Mouse (Mus musculus): ENCODE measurements at regions not wholly inside any gene's neighbourhood (a gene's known extent, or its start where the extent isn't known, plus 50 kb on each side); places are given as distances from the start of the nearest gene placed in this dataset.

DNA sequence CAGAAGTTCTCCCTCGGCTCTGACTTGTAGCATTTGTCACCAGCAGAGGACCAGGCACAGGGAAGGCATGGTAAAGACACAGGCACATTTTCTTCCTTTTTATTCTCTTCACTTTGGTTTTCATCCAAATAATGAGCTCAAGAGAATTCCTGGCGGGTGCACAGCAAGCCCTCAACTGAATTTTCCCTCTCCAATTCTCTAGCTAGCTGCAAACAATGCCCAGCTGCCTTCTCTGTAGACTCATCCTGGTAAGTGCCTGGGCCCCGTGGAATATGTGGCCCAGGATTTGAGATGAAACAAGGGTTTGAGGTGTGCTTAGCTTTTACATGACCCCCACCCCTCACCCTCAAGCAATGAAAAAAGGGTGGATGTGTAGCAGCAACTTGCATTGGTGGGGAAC lies 90.4 kb downstream of the Otol1 start:
- no peak for DNase-seq (ENCODE audit: low spot score)

DNA sequence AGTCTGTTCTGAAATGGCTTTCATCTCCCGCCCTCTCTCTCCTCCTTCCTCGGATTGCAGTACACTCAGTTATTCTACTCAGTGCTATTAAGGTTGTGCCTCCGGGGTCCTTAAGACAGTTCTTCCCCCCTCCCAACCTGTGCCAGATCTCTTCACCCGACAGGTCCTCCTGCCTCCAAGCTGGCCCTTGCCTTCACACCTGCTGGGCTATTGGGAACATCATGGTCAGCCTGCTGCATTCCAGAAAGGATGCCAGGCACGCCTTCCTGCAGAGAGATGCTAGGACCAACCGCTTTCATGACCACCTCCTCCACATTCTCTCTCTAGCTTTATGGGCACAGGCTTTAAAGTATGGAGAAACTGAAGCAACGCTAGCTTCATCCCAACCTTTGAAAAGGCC lies 94.7 kb downstream of the Otol1 start:
- no peak for DNase-seq (ENCODE audit: low spot score)

GRCm38 (mm10) chr3:70102593-70103213 lies 95.3 kb downstream of the Otol1 start:
- no peak for DNase-seq (ENCODE audit: low spot score)

DNA sequence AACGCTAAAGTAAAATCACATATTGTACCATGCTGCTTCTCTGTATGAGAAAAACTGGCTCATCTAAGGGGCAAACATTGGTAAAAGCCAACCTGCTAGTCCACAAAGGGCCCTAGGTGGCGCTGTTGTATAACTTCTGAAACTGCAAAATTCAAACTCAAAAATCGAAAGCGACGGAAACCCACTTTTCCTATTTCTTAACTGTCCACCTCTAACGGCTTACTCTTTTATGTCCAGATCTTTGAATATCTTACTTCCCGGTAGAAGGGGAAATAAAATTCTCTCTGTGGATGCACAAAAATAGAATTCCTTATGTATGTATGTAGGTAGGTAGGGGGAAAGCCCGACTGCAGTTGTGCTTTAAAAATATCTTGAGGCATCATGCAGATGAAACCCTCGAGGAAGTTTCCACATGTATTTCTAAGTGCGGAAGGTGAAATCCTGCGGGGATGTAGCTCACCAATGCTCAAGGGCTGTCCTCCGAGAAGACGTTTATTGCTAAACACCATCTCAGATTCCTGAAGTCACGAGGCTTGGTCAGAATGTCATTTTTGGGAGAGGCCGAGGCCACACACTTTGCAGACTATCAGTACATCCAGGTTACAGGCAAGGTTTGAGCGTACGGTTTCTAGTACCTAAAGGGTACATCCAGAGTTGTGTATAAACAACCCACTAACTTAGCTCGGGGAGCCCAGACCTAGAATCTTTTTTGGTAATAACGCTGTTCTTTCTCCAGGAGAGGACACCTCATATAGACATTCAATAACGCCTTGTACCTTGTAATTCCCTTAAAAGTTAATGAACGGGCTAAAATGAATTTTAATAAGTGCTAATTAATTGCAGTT lies 96.8 kb downstream of the Otol1 start:
- peak; percentile 83 for DNase-seq (ENCODE audit: low spot score)

GRCm38 (mm10) chr3:70104828-70105399 lies 97.5 kb downstream of the Otol1 start:
- DNase-seq (ENCODE audit: low spot score), result peak; percentile 41

GRCm38 (mm10) chr3:70105561-70105960 lies 98.1 kb downstream of the Otol1 start:
- DNase-seq (ENCODE audit: low spot score), result no peak

DNA sequence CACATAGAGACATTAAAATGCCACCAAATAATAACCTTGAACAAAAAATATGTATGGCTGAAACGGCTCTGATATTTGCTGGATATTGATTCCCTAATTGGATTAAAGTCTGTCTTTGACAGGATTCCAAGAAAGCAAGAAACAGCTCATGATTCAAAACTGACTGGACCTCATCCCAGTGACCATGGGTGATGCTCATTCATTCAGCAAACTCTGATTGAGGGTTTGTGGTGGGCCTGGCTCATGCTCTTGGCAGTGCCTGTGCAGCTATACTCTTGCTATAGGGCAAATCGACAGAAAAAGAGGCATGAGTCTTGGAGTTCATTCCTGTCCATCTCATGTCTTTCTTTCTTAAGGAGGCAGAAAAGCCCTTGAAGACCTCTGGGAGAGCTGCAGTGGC lies 98.7 kb downstream of the Otol1 start:
- no peak for DNase-seq (ENCODE audit: low spot score)

GRCm38 (mm10) chr3:70126212-70126611 lies 118.8 kb downstream of the Otol1 start:
- DNase-seq (ENCODE audit: low spot score), result no peak

- DNase-seq (ENCODE audit: low spot score), result no peak
Measured at GRCm38 (mm10) chr3:70130241-70131029, 123.0 kb downstream of the Otol1 start.

GRCm38 (mm10) chr3:70134963-70135362 lies 127.5 kb downstream of the Otol1 start:
- DNase-seq (ENCODE audit: low spot score), result no peak

GRCm38 (mm10) chr3:70138488-70138887 lies 131.1 kb downstream of the Otol1 start:
- DNase-seq (ENCODE audit: low spot score), result no peak

DNA sequence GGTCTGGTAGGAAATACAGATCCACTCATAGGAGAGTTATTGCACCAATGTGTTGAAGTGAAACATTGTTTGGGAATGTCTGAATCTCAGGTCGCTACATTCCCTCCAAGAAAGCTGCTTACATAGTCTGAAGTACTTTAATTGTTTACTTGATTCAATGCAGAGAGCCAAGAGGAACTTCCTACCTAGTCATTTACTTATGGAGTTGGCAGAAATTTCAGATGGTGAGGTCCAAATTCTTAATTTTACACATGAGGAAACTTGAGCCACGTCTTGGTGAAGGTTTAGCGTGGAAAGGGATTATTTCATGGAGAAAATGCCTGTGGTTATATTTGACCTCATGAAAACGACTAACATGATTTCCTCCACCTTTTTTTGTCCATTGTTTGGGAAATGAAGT lies 131.5 kb downstream of the Otol1 start:
- no peak for DNase-seq (ENCODE audit: low spot score)

DNA sequence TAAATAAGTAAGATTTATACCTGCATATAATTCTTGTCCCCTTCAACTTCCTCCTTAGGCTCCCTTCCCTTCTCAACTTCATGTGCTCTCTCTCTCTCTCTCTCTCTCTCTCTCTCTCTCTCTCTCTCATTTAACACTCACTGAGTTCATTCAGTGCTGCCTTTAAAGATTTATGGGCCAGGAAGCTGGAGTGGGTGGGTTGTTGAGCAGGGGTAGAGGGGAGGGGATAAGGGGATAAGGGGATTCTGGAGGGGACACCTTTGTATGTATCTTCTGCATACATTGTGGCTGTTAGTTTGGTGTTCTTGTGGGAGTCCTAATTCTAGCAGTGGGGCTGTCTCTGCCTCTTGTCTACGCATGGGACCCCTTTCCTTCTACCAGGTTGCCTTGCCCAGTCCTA lies 138.3 kb downstream of the Otol1 start:
- DNase-seq (ENCODE audit: low spot score), result no peak

GRCm38 (mm10) chr3:70151156-70151555 lies 143.7 kb downstream of the Otol1 start:
- DNase-seq (ENCODE audit: low spot score), result no peak

- no peak for DNase-seq (ENCODE audit: low spot score)
Measured at GRCm38 (mm10) chr3:70160043-70160442, 152.6 kb downstream of the Otol1 start.

GRCm38 (mm10) chr3:70171667-70172066 lies 164.3 kb downstream of the Otol1 start:
- DNase-seq (ENCODE audit: low spot score), result no peak

GRCm38 (mm10) chr3:70176391-70176790 lies 169.0 kb downstream of the Otol1 start:
- no peak for DNase-seq (ENCODE audit: low spot score)

GRCm38 (mm10) chr3:70181611-70182010 lies 174.2 kb downstream of the Otol1 start:
- no peak for DNase-seq (ENCODE audit: low spot score)

DNA sequence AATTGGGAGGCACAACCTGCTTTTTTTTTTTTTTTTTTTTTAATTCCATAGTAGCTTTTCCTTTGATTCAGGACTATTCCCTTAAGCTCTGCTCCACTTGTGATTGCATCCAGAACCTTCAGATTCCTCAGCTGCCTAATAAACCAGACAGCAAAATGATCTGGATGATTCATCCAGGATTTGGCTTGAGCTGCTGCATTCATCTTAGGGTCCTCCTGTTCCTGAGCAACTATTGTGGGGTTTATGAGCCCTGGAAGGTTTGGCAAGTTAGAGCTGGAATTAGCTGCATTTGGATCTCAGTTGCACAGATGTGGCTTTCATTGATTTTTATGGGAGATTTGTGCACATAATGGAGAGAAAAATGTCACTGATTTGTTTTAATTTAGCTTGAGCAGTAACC lies 183.3 kb downstream of the Otol1 start:
- DNase-seq (ENCODE audit: low spot score), result no peak

DNA sequence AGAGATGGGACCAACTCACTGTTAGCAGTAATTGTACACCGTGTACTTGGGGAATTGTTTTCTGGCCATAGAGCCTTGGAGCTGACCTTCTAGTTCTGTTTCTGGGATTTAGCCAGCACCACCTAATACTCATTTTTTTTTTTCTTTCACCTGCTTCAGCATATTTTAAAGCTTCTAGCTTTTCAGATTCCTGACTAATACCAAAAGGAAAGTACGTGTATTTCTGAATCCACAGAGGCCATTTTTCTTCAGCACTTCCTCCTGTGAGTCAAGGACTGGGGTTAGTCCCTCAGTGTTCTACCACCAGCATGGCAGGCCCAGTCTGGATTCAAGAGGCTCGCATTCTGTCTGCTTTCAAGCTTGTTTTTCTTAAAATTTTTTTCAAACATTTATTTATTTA lies 189.3 kb downstream of the Otol1 start:
- no peak for DNase-seq (ENCODE audit: low spot score)

DNA sequence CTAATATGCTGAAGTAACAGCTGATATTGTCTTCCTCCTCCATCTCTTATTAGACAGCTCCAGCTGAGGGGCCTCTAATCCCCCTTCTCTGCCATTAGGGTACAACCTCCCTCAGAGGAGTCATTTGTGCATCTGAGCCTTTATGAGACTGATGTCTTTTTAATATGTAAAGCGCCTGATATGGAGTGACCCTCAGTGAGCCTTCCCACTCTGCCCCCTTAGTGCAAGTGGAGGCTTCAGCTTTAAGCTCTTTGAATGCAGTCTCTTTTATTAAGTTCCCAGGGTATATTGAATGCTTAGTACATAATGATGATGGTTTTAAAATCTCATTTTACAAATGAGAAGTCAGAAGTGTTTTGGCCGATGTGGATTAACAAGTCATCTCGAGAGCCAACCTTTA lies 191.5 kb downstream of the Otol1 start:
- DNase-seq (ENCODE audit: low spot score), result no peak

GRCm38 (mm10) chr3:70201334-70201943 lies 194.0 kb downstream of the Otol1 start:
- no peak for DNase-seq (ENCODE audit: low spot score)
